Mouse (Mus musculus) T-cell, adult 2 months (primary cell): ENCODE measurements around the gene Rap1b.
"Not testable (repeated sequence)": the region's sequence is repeated elsewhere in the genome, so short reads cannot be mapped to it uniquely, and the experiment has no call there.

Experiments
- DNase-seq: peaks from one replicate; pipeline ENCODE4 v3.0.0; 2022; ENCODE audit warnings: low spot score

Gene Rap1b

DNA sequence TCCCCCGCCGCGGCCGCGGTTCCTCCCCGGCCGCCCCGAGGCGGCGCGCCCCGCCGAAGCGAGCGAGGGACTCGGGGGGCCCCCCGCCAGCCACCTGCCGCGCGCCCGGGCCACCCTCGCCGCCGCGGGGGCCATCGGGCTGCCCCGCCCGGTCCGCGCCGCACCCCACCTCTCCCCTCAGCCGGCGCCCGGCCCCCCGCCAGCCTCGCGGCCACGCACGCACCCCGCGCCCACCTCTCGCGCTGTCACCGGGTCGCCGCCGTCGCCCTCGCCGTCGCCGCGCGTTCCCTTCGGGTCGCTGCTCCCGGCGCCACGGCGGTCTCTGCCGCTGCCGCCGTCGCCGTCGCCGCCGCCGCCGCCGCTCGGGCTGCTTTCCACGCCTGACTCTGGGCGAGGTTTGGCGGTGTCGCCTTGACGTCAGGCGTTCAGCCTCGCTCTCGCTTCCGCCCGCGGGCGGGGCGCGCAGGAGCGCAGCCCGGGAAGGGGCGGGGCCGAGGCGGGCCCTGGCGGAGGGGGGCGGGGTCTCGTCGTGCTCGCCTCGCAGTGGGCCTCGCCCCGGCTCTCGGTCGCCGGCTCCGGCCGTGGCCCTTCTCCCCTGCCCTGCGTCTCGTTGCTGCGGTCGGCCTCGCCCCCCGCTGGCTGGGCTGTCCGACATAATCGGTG, at the start of gene Rap1b:
Gene Rap1b, minus strand, starts transcription at position 439 of the 663 bp plus-strand sequence.
- peak; percentile 96 for DNase-seq

DNA sequence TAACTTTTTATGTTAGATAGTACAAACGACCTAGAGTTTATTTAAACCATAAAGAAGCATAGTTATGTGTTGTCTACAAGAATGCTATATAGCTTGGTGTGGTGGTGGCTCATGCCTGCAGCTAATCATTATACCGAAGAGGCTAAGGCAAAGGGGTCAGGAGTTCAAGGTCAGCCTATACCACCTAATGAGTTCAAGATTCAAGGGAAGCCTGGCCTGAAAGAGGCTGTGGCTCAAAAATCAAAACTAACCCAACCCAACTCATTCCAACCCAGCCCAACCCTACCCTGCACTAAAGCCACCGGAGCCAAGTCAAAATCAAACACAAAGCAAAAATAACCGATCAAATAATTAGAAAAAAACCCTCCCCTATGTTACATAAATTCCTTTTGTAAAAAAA, 49.4 kb upstream of the Rap1b start:
- no peak for DNase-seq

DNA sequence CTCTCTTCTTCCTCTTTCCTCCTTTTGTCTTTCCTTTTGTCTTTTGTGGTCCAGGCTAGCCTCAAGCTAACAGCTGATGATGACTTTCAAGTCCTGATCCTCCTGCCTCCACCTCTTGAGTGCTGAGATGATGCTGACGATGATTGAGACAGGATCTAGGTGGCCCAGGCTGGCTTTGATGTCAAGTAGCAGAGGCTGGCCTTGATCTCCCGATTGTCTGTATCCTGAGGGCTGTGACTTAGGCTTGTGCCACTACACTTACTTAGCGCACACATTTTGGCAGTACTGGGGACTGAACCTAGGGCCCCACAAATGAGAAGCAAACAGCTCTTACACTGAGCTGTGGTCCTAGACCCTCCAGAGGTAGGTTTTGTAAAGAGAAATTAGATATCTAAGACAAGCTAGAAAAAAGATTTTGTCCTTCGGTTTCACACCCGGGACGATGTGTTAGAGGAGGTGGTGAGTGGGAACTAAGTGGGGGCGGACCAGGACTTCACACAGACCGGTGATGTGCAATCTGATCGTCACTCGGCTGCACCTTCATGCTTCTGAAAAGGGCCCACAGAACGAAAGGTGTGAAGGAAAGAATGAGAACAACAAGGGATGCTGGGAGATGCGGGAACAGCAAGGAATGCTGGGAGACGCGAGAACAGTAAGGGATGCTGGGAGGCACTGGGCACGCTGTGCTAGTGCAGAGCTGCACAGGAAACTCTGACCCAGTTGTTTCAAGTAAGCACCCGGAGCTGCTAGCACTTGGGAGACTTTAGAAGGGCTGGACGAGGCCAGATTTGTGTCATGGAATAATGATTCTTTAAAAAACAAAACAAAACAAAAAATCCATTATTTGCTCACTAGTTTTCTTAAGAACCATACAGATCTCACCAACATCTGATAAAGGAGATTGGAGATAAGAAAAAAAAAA, 48.5 kb upstream of the Rap1b start:
- DNase-seq = peak; percentile 49

DNA sequence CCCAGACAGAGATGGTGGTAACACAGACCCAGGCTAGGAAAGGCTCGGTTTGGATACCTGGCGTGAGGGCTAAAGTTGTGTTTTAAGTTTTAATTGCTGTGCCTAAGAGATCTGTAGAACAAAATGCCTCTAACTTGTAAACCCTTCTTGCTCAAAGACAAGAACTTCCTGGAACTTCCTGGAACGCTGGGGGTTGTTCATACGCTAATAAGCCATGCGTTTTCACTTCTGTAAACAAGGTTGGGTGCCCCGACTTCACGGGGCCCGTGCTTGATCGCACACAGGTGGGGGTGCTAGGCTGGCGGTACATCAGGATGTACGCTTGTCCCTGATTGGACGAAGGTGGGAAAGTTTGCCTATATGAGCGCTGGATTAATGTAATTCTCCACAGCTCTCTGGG, 47.3 kb upstream of the Rap1b start:
- DNase-seq = not testable (repeated sequence)

DNA sequence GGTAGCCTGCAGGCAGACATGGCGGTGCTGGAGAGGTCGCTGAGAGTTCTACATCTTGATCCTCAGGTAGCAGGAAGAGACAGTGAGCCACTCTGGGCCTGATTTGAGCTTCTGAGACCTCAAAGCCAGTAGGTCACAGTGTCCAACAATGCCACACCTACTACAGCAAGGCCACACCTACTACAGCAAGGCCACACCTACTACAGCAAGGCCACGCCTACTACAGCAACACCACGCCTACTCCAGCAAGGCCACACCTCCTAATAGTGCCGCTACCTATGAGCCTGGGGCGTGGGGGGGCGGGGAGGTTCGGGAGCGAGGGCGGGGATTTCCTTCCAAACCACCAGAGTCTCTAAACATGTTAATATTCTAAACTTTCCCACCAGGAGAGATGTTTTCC, 45.5 kb upstream of the Rap1b start:
- no peak for DNase-seq

DNA sequence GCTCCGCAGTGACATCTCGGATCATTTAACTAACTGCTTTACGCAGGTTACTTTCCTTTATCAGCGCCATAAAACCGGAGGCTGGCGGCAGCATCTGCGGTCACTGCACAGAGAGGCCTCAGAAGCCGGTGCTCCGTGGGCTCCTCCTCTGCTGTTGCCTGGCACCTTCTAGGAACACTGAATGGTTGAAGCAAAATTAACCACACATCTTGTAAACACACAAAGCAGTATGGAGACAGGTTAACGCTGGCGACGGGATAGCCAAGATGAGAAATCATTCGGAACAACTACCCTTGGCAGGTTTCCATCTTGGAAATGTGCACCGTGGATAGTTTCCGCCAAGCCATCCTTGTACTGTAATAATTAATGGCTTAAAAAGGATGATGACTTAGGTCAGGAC, 43.0 kb upstream of the Rap1b start:
- DNase-seq = peak; percentile 20

DNA sequence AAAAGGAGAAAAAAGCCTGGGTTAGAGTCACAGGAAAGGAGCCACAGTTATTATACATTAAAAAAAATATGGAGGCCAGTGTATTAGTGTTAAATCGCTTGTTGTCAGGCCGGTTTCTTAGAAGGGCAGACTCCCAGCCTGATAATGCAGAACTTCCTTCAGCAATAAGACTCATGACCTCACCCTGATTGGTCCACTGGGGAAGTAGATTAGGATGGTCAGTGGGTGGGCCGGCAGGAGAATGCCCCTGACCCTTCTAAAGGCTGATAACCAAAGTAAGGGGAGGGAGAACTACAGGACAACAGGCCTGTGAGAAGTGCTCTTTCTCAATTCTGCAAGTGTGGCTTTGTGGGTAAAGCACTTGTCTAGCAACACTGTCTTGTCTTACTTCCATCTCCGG, 39.5 kb upstream of the Rap1b start:
- DNase-seq = no peak

DNA sequence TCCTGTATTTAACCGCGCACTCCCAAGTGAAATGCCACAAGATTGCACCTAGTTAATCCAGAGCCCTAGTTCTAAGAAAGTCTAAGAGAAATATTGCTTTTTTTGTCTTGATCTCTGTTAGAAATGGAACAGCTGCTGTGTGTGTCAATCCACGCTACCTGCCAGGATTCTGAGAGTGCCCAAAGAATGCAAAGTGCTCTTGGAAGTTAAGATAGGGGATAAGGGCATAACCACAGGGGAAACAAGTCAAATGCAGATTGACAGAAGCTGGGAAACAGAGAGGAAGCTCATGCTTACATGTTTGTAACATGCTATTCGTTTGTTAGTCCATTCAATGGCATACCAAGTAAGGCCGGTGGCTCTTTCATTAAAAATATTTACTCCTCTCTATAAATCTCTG, 38.9 kb upstream of the Rap1b start:
- no peak for DNase-seq

DNA sequence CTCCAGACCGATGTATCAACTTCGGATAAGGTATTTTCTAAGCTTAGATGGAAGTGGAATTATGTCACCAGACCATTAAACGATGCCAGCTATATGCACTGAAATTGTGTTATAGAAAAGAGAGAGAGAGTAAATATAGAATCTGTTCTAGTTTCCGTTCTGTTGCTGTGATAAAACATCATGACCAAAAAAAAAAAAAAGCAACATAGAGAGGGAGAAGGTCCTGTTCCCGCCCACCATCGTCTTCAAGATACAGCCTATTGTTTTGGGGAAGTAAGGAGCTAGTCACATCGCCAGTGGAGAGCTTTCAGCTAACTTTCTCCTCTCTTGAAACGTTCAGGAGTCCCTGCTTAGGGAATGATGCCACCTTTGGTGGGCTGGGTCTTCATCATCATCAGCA, 37.6 kb upstream of the Rap1b start:
- no peak for DNase-seq

DNA sequence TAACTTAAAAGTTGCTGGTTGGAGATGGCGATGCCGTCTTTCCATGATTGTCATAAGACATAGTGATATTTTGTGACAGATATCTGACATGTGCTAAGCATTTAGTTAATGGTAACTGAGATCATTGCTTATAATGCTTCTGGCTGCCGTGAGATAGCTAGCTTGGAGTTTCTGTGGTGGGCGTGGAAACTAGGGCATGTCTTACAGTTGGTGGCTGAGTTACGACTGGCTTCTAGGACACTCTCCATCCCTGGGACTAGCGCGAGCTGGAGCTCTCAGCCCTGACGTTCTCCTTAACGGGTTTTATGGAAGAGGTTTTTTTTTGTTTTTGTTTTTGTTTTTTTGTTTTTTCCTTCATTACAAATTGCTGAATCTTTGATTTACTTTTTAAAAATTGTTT, 32.8 kb upstream of the Rap1b start:
- no peak for DNase-seq

DNA sequence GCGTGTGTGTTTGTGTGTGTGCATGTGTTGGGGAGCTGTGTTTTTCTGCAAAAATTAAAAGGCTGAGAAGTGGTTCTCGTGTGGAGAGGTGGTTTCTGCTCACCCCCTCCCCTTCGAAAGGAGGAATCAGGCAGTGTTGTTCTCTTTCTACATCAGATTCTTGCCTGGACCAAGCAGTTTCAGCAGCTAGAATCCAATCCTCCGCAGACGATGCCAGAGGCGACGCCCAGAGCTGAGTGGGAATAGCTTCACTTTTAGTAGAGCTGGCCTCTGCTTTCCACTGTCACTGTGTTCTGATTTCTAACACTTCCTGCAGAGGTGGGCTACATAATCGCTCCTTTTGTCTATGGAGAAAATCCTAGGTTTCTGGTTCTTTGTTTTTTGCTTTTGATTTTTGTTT, 31.0 kb upstream of the Rap1b start:
- no peak for DNase-seq

DNA sequence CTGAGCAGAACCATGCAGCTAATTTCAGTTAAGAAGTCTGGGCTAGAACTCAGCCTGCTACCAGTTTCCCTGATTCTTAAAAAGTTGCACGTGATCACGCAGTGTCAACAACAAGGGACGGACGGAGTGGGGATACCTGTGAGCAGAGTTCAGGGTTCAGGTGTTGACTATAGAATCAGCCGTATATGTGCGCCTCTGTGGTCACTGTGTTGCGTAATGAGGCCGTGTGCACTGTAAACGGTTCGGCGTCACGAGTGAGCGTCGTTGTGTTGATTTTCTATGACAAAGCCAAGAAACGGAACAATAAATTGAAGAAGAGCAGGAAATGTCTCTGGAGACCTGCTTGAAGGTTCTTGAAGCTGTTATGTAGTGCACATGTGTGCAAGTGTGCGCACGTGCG, 30.6 kb upstream of the Rap1b start:
- no peak for DNase-seq

DNA sequence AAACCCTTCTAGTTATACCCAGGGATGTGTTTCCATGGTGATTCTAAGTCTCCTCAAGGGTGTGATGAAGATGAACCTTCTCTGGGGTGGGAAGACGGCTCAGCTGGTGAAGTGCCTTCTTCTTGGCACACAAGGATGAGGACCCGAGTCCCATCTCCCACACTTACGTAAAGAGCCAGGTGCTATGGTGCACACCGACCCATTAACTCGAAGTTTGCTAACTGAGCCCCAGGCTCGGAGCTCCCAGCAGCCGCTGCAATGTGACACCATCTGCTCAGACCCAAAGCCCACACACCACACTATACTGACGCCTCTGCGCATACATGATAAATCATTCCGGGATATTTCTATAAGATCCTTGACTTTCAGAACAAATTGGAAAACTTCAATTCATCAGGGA, 29.1 kb upstream of the Rap1b start:
- no peak for DNase-seq

DNA sequence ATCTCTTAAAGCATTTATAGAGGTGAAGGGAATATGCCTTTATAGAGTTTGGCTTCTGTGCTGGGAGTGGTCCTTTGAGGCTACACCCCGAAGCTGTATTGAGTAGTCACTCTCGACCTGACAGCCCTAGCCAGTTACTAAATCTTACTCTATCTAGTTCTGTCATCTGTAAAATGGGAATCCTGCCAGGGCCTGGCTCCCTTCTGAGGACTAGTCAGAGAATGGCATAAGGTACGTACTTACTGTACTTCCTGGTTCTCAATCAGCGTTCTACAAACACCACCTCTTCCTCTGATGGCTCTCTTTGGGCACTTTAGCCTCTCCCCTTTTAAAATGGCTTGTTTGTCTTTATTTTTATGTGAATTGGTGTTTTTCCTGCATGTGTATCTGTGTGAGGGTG, 28.1 kb upstream of the Rap1b start:
- DNase-seq = peak; percentile 36

DNA sequence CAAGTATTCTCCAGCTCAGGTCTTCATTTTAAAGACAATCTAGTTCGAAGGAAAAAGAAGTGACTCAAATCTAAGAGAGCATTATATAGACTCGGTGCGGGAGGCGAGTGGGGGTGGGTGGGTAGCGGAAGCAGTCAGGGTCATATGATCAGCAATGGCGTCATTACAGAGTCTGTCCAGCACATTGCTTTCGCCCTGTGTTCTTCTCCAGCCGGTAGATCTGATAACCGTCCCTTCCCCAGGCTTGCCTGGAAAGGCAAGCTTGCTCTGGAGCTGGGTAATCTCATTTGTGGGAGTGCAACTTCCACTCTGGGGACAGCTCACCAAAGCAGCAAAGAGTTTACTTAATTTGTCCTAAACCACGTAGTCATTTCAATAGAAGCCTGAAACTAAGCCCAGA, 26.6 kb upstream of the Rap1b start:
- no peak for DNase-seq

DNA sequence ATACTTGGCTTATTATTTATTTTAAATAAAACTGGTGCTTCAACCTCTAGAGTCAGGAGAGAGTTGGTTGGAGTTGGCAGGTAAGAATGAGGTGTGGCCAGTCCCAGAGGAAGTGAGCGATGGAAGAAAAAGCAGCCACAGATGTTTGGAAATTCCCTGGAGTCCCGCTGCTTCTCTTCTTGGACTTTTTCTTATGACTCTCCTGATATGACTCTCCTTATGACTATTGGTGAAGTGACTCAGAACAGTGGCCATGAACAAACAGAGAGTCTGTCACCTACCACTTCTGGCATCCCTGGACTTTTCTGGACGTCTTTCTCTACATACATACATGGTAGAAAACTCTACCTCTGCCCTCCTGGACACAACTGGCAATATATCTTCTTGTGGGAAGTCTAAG, 21.5 kb upstream of the Rap1b start:
- no peak for DNase-seq

DNA sequence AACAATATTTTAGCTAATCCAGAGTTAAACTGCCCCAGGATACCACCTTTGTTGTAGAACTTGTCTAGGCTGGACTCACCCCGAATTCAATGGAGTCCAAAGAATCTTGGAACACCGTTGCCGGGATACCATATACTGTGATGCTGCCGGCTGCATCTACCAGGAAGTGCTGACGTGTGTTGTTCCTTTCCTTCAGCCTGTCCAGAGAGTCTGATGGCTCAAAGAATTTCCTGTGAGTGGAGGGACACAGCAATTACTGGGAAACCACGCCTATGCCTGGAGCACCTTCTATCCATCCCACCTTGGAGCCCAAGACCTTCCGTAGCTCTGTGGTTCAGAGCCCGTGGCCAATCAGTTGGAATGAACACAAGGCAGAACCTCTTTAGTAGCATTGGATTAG, 20.8 kb upstream of the Rap1b start:
- DNase-seq = no peak

DNA sequence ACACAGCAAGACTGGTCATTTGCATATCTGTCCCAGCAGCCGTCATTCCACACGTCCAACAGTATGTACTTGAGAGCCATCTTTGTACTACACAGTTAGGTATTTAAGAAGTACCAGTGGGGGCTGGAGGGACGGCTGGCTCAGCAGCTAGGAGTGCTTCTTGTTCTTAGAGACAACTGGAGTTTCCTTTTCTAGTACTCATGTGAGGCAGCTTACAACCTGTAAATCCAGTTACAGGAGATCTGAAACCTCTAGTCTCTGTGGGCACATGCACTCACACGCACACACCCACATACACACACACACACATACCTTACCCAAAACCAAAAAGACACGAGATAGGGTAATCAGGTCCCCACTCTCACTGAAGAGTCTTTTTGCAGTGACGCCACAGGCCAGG, 18.9 kb upstream of the Rap1b start:
- peak; percentile 87 for DNase-seq

DNA sequence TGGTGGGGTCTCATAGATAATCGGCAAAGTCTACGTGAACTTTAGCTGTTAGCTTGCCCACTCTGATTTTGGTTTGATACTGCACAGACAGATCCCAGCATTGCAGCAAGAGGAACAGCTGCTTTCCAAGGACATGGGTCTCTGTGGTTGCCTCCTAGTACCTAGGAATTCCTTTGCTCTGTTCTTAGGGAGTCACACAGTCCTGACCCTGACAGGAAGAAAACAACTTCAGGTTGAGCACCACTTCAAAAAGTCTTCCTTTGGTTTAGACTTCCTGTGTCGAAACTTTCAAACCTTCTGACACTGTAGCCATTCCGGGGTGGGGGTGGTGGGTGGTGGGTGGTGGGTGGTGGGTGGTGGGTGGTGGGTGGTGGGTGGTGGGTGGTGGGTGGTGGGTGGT, 18.4 kb upstream of the Rap1b start:
- peak; percentile 50 for DNase-seq

DNA sequence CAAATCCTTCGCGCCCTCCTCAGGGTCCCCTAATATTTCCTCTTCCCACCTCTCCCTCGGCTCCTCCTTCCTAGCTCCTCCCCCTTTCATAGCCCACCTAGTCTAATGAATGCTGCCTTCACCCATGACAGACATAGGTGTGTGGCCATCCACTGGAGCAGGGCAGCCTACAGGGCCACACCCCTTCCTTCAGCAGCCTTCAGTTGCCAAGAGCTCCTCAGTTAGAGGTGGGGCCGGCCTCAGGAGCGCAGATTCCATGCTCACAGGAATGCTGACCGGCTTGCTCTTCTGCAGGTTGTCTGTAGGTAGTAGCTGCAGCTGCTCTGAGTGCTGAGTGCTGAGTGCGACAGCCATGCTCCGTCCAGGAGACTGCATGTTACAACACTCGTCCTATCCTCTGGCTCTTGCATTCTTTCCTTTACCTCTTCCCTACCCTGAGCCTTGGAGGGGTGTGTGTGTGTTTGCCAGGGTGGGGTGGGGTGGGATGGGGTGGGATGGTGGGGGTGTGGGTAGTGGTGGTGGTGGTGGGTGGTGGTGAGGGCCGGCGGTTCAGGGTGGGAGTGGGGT, 16.3 kb upstream of the Rap1b start:
- no peak for DNase-seq

DNA sequence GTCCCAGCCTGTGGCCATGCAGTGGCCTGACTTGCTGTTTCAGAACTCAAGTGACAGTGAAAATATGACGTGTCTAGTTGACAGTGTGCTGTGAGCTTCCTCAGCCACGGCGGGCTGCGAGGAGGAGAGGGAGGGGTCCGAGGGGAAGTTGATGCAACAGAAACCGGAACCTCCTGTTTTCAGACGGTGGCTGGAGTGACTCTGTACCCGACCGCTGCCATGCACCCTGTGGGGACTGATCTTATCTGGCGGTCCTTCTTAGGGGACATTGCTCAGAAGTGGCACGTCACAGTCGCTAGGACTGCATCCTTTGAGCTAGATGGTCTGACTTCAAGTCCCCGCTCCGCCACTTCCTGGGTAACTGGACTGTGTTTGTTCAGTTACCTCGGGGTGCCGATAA, 15.1 kb upstream of the Rap1b start:
- DNase-seq = peak; percentile 82

DNA sequence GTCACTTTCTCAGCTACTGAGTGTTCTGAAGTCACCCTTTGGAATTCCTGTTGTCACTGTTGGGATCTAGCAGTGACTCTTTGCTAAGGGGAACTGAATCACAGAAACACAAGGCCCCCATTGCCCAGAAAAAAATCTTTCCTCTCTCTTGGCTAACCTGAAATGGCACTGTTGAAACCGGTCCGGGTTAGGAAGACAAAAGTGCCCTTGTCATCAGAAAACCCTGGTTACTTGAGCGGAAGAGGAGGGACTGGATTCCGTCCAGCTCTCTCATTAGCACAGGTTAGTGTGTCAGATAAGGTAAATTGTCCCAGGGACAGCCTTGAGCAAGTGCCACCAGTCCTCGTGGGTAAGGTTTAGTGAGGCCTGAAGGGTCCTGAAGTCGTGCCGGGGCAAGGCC, 14.5 kb upstream of the Rap1b start:
- DNase-seq = no peak

DNA sequence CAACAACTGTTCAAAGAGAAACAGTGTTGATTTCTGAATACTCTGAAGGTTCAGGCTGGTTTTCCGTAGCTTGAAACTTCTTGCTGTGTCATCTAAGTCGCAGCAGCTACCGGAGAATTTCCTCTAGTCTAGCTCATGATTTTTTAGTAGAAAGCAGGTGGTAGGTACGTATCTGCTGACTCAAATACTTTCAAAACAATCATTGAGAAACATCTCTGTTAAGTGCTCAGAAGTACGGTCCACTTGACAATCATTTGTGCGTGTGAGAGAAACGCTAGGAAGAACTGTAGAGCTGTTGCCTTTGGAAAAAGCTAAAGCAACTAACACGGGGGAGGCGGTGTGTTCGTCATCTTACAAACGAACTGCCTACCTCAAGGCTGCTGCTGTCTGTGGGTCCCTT, 14.0 kb upstream of the Rap1b start:
- DNase-seq = no peak
